Mouse (Mus musculus) cerebellum, adult 11-12 months (tissue): ENCODE data around the gene Fam178b.

Experiments
- DNase-seq: peaks from one replicate; pipeline ENCODE4 v3.0.0; 2022

The Fam178b gene

DNA sequence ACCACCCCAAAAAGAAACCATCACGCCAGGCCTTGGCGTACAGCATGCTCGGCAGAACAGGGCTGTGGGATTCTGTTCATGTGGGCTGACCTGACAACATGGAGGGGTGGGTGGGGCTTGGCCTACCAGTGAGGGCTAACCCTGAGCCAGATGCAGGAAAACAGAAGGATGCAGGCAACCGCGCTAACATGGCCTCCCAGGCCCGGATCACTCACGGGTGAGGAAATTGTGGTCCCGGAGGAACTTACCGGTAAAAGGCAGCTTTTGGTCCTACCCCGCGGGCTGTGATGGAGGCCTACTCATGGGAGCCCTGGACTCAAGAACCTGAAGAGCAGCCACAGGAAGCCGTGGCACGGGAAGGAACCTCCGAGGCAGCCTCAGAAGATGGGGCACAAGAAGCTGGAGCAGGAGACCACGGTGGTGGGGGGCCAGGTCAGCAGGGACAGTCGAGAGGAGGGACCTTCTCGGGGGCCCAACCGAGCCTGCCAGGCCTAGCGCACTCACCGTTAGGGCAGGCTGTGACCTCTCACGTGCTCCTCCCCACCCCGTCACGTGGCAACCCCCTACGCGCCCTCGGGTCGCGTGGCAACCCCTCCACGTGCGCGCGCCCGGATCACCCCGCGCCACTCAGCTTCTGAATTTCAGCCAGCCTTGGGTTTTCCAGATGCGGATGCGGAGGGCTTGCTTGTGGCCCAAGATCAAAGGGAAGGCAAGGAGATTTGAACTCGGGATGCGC, at the start of gene Fam178b:
Gene Fam178b, minus strand, starts transcription at position 564 of the 736 bp plus-strand sequence.
- no peak for DNase-seq

DNA sequence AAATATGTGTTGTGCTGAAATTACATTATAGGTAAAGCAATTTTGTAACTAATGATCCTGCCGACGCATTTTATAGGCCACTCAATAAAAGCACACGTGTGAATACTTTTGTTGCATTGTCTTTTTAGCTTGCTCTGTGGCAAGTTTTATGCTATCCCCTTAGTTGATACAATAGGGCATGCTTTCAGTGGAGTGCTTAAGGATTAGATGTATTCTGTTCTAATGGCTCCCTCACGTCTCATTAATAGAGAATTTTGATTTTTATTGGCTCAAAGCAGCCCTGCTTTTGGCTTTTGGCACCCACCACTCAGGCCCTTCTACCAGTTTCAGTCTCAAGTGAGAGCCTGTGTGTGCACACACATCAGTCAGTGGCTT, 41.1 kb upstream of the Fam178b start:
- DNase-seq, result no peak

DNA sequence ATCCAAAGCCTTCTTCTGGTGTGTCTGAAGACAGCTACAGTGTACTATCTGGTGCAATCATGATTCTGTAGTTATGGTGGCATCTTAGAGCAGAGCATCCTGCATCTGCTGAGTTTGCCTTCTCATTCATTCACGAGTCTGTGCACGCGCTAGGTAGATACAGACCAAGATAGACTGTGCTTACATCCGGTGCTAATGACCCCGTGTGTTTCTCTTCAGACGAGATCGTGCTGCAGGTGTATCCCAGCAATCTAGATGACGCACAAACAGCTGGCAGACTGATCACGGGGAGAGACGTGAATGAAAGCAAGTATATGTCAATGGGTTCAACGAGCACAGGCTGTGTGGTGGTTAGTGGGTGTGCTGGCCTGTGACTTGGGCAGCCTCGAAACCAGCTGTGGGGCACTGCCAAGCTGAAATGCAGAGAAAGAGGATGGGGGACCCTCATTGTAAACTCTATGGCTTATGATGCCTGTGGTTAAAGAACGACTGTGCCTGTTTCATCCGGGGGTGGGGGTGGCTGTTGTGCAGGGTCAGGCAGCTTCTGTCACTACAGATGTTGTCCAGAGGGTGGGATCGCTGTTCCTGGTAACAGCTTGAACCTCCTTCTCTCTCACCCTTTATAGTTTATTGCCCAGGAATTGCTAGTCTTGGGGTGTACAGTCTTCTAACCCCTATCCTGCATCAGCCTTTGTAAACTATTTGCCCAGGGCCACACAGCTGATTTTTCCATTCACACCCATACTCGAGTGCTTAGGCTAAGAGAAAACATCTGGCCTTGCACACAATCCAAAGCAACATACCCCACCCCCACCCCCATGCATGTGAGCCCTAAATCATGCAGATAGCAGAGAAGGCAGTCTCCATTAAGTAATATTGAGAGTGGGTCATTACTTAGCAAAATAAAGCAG, 40.4 kb upstream of the Fam178b start:
- DNase-seq, result no peak

DNA sequence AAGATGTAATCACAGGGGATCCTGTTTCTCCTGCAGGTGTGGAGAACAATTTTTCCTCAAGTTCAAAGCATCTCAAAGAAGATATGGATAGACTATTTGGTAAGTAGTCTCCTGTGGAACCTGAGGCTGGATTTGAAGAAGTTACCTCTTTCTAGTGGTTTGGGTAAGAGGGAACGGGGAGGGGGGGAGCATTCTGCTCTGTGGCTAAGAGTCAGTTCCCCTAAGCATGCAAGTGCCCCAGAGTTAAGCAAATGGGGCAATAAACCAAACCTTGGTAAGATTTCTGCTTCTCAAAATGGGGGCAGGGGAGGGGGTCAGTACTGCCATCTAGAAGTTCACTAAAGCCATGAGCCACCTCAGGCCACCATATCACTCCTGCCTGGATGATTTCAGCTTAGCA, 35.8 kb upstream of the Fam178b start:
- DNase-seq, result no peak

- no peak for DNase-seq
These were observed 31.3 kb upstream of the Fam178b start, which contains the start of gene Actr1b for GRCm38 (mm10) chr1:36714311-36714710. Gene Actr1b, minus strand, starts transcription at chr1:36714422.

GRCm38 (mm10) chr1:36711104-36711503, 28.1 kb upstream of the Fam178b start:
- DNase-seq, result no peak

DNA sequence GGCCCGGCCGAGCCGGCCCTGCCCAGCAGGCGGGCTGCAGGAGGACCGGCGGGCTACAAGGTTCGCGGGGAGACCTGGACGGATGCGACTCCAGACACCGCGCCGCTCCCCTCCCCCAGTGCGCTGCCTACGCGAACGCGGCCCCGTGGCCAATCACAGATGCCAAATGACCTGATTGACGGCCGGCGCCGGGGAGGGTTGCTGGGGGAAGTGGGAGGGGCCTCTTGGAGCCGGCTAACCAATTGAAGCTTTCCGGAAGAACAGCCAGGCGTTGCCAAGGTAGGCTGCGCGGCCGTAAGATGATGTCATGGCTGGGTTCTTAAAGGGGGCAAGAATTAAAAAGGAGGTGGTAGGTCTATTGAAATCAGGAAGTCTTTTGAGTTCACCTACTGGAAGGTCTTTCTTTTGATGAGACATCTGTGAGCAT, 26.9 kb upstream of the Fam178b start, which contains the start of gene 4933424G06Rik:
Gene 4933424G06Rik, plus strand, starts transcription at position 296 of the 427 bp plus-strand sequence.
- DNase-seq, result peak; percentile 99

GRCm38 (mm10) chr1:36709055-36709853, 26.3 kb upstream of the Fam178b start:
- no peak for DNase-seq

DNA sequence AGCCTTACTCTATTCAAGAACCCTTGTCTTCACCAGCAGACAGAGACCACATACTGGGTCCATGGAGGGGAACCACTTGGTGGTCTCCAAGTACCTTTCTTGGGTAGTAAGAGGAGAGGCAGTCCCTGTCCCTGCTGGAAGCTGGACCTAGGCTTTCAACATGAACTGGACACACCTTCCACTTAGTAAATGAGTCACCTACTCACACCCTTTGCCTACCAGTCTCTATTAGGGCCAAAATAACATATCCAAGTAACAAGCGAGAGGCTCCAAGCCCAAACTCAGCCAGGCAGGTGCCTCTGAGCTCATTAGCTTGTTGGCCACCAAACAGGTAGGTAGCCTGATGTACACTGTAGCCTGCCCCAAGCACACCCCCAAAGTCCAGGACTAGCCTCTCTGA, 25.6 kb upstream of the Fam178b start:
- DNase-seq, result peak; percentile 22

DNA sequence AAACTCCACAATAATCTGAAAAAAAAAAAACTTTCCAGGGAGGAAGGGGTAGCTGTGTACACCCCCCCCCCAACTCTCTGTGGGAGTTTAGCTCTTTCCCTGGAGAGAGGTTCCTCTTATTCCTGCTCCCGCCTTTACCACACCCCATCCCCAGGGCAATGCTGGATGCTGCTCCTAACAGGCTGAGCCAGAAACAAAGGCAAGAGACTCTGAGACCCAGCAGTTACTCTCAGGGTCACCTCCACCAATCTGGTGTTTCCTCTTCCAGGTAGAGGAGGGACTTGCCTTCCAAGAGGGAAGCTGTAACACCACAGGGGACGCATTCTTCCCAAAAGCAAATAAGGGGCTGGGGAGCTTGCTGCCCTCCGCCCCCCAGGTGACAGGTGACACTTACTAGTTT, 24.8 kb upstream of the Fam178b start:
- DNase-seq, result no peak

GRCm38 (mm10) chr1:36707166-36707565, 24.2 kb upstream of the Fam178b start:
- peak; percentile 20 for DNase-seq

DNA sequence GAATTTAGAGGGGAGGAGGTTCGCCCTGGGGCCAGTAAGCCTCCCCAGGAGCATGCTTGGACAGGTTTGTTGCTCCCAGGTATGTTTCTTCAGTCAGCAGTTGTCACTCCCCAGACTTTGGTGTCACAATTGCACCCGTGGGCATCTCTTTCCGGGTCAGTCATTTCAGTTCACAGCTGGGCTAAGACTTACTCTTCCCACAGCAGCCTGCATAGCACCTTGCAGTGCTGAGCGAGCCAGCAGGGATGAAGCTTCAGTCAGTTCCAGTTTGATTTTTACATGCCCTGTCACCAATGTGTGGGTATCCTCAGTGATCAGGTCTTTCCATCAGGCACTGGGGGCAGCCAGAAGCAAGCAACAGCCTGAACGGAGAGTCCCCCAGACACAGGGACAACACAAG, 14.0 kb upstream of the Fam178b start:
- DNase-seq, result no peak

GRCm38 (mm10) chr1:36696411-36696810, 13.4 kb upstream of the Fam178b start:
- DNase-seq, result no peak

DNA sequence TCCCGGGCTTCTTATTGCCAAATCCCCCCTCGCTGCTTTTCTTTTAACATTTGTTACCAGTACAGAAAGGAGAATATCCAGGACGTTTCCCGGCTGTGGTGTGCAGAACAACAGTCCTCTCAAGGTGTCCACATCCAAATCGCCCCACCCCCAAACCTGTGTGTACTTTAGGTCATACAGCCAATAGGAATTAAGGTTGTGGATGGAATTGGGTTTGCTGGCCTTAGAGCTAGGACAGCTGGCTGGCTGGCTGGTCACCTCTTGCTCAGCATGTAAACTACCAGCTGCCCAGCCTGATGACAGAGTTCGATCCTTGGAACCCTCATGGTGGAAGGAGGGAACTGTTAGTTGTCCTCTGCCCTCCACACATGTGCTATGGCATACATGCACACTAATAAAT, 11.9 kb upstream of the Fam178b start:
- no peak for DNase-seq

DNA sequence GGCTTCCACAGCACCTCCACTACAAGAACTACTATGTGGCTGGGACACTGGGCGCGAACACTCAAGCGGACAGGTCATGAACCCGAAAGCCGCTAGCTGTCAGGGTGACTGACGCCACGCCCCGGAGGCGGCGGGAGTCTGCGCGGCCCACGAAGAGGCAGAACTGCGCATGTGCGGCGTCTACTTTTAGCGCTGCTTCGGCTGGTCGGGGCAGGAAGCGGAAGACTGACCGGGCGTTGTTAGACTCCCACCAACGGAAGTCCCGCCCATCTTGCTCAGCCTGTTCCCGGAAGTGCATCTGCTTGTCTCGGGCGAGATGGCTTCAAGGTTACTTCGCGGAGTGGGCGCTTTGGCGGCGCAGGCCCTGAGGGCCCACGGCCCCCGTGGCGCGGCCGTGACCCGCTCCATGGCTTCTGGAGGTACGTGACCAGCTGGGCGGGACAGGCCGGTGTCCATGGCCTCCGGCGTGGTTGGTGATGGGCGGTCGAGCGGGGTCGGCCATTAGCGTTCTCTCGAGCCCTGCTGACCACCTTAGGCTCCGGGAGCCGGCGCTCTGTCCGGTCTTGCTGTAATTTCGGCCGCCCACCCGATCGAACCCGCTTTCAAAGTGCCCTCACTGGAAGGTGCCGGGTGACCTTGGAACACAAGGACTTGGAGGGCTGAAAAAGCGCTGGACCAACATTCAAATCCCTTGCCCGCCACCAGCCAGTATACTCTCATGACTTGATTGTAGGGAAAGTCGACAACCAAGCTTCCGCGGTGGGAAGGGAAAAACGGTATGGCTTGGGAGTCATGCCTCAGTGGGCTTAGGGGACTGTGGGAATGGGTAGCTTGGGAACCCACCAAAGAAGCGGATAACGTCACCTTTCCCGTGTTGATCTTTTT, 8.5 kb upstream of the Fam178b start, which contains the start of gene Cox5b:
Gene Cox5b, plus strand, starts transcription at position 179 of the 885 bp plus-strand sequence.
- DNase-seq, result peak; percentile 98

- DNase-seq, result peak; percentile 52
These were observed 7.8 kb upstream of the Fam178b start for GRCm38 (mm10) chr1:36690671-36691235.

- peak; percentile 74 for DNase-seq
These were observed 956 bp upstream of the Fam178b start for GRCm38 (mm10) chr1:36683810-36684467.

DNA sequence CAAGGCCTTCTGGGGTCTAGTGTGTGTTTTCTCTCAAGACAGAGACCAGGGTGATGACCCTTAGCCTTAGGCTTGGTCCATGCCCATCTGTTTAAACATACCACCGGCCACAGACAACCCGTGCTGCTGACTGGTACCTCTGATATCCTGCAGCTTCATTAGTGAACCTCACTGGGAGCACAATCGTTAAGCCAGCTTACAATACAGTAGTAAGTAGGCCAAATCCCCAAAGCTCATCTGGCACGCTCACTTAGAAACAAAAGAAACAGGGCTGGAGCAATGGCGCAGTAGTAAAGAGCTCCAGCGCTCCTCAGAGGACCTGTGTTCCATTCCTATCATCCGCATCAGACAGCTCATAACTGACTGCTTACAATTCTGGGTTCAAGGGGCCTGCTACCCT, 2.1 kb downstream of the Fam178b start:
- DNase-seq, result no peak

- DNase-seq, result no peak
These were observed 8.0 kb downstream of the Fam178b start for GRCm38 (mm10) chr1:36674936-36675335.

- DNase-seq, result no peak
These were observed 10.2 kb downstream of the Fam178b start for GRCm38 (mm10) chr1:36672648-36673350.
